Mouse (Mus musculus) lung, adult 18-20 months (tissue): ENCODE results near the gene Gm10999.
"Not testable (repeated sequence)": the region's sequence is repeated elsewhere in the genome, so short reads cannot be mapped to it uniquely, and the experiment has no call there.

ENCODE experiments used
- DNase-seq, 2 experiments: peaks; one replicate each; pipeline ENCODE4 v3.0.0; 2022; ENCODE audit warnings: mixed read lengths in 2 of 2

Gm10999 gene

GRCm38 (mm10) chr8:129131561-129131960 is at the start of gene Gm10999:
Gene Gm10999, minus strand, starts transcription at chr8:129131661.
- no peak for DNase-seq

- DNase-seq: no peak
These were observed 2.0 kb upstream of the Gm10999 start for GRCm38 (mm10) chr8:129133475-129133874.

- not testable (repeated sequence) for DNase-seq
These were observed 15.7 kb downstream of the Gm10999 start for GRCm38 (mm10) chr8:129115761-129116160.
